Mouse (Mus musculus): ENCODE results near the gene Raver1. TPM values are rescaled to one million over a fixed set of nuclear protein-coding genes. Genes with fewer than 3 reads are reported as not detected.

Gene Raver1
- polyA plus RNA-seq, 1 experiment from 2014 or later: 37.8 TPM

GRCm38 (mm10) chr9:21125502-21126258, 33.9 kb upstream of the Raver1 start:
- ATAC-seq (ENCODE audit: low FRiP score, low read depth): no peak
- no peak overlapping the region for H3K4me3 ChIP-seq
- no peaks in the 10 kb centered on the region for H3K27me3 ChIP-seq
- H3K9me3 ChIP-seq: no peaks in the 10 kb centered on the region
- no peak overlapping the region for H3K9ac ChIP-seq
- H3K27ac ChIP-seq (replicated peaks): no peak overlapping the region
- peaks cover 34% of the 10 kb centered on the region for H3K36me3 ChIP-seq
- no peak overlapping the region for H3K4me2 ChIP-seq
- peaks cover 6% of the 10 kb centered on the region for H3K4me1 ChIP-seq (replicated peaks)
- WGBS: 91% methylated on average over 9 of the region's 9 CpGs

GRCm38 (mm10) chr9:21124837-21125236, 33.0 kb upstream of the Raver1 start:
- Histone ChIP-seq H3K9ac (no peak overlapping the region), H3K4me3 (no peak overlapping the region), H3K4me2 (no peak overlapping the region), H3K27ac (replicated peaks) (no peak overlapping the region), H3K27me3 (no peaks in the 10 kb centered on the region), H3K4me1 (replicated peaks) (no peaks in the 10 kb centered on the region), H3K9me3 (no peaks in the 10 kb centered on the region), H3K36me3 (peaks cover 37% of the 10 kb centered on the region)
- 86% methylated on average over 5 of the region's 5 CpGs for WGBS
- ATAC-seq (ENCODE audit: low FRiP score, low read depth): no peak

- ATAC-seq (ENCODE audit: low FRiP score, low read depth): no peak
- Histone ChIP-seq H3K27me3 (no peaks in the 10 kb centered on the region), H3K4me2 (no peak overlapping the region), H3K9ac (no peak overlapping the region), H3K4me3 (no peak overlapping the region), H3K36me3 (peaks cover 36% of the 10 kb centered on the region), H3K27ac (replicated peaks) (no peak overlapping the region), H3K4me1 (replicated peaks) (no peaks in the 10 kb centered on the region), H3K9me3 (no peaks in the 10 kb centered on the region)
- WGBS: 94% methylated on average over 16 of the region's 16 CpGs
Measured at GRCm38 (mm10) chr9:21121483-21121882, 29.7 kb upstream of the Raver1 start.

- 74% methylated on average over 6 of the region's 6 CpGs for WGBS
- H3K4me2 ChIP-seq: no peak overlapping the region
- peaks cover 9% of the 10 kb centered on the region; the same call in 1 of the 2 replicates for H3K36me3 ChIP-seq
- H3K9ac ChIP-seq: no peak overlapping the region
- ATAC-seq (ENCODE audit: low FRiP score, low read depth): no peak
- no peak overlapping the region for H3K27ac ChIP-seq (replicated peaks)
- H3K4me1 ChIP-seq (replicated peaks): no peaks in the 10 kb centered on the region
- H3K9me3 ChIP-seq: no peaks in the 10 kb centered on the region
- no peaks in the 10 kb centered on the region for H3K27me3 ChIP-seq
- H3K4me3 ChIP-seq: no peak overlapping the region
Measured at GRCm38 (mm10) chr9:21117073-21117472, 25.3 kb upstream of the Raver1 start.

GRCm38 (mm10) chr9:21115105-21115504, 23.3 kb upstream of the Raver1 start:
- ATAC-seq (ENCODE audit: low FRiP score, low read depth): no peak
- Histone ChIP-seq H3K36me3 (peaks cover 10% of the 10 kb centered on the region; the same call in 1 of the 2 replicates), H3K9ac (no peak overlapping the region), H3K4me2 (no peak overlapping the region), H3K4me3 (no peak overlapping the region), H3K27ac (replicated peaks) (no peak overlapping the region), H3K9me3 (no peaks in the 10 kb centered on the region), H3K27me3 (no peaks in the 10 kb centered on the region), H3K4me1 (replicated peaks) (no peaks in the 10 kb centered on the region)
- WGBS: 85% methylated on average over 8 of the region's 8 CpGs

GRCm38 (mm10) chr9:21114190-21114589, 22.4 kb upstream of the Raver1 start:
- 92% methylated on average over 7 of the region's 7 CpGs for WGBS
- H3K36me3 ChIP-seq: peaks cover 10% of the 10 kb centered on the region; the same call in 1 of the 2 replicates
- no peak overlapping the region for H3K27ac ChIP-seq (replicated peaks)
- no peak overlapping the region for H3K4me2 ChIP-seq
- H3K4me1 ChIP-seq (replicated peaks): no peaks in the 10 kb centered on the region
- H3K4me3 ChIP-seq: no peak overlapping the region
- H3K9ac ChIP-seq: no peak overlapping the region
- H3K9me3 ChIP-seq: no peaks in the 10 kb centered on the region
- no peak for ATAC-seq (ENCODE audit: low FRiP score, low read depth)
- H3K27me3 ChIP-seq: no peaks in the 10 kb centered on the region

GRCm38 (mm10) chr9:21113751-21114150, 21.9 kb upstream of the Raver1 start:
- Histone ChIP-seq H3K4me2 (no peak overlapping the region), H3K27ac (replicated peaks) (no peak overlapping the region), H3K36me3 (peaks cover 10% of the 10 kb centered on the region; the same call in 1 of the 2 replicates), H3K27me3 (no peaks in the 10 kb centered on the region), H3K9ac (no peak overlapping the region), H3K4me1 (replicated peaks) (no peaks in the 10 kb centered on the region), H3K9me3 (no peaks in the 10 kb centered on the region), H3K4me3 (no peak overlapping the region)
- ATAC-seq (ENCODE audit: low FRiP score, low read depth): no peak
- 88% methylated on average over 6 of the region's 6 CpGs for WGBS

GRCm38 (mm10) chr9:21107607-21108237, 15.9 kb upstream of the Raver1 start:
- Histone ChIP-seq H3K27ac (replicated peaks) (no peak overlapping the region), H3K9ac (no peak overlapping the region), H3K36me3 (0 out of 2 replicates have a peak, but pooled peaks cover 6% of the 10 kb centered on the region), H3K4me2 (no peak overlapping the region), H3K27me3 (no peaks in the 10 kb centered on the region), H3K4me3 (no peak overlapping the region), H3K9me3 (no peaks in the 10 kb centered on the region), H3K4me1 (replicated peaks) (no peaks in the 10 kb centered on the region)
- WGBS: 45% methylated on average over 23 of the region's 23 CpGs
- peak; percentile 31; the same call in 1 of the 2 replicates for ATAC-seq (ENCODE audit: low FRiP score, low read depth)

- Histone ChIP-seq H3K4me1 (replicated peaks) (no peaks in the 10 kb centered on the region), H3K36me3 (0 out of 2 replicates have a peak, but pooled peaks cover 6% of the 10 kb centered on the region), H3K9me3 (no peaks in the 10 kb centered on the region), H3K4me3 (no peak overlapping the region), H3K27me3 (no peaks in the 10 kb centered on the region), H3K9ac (no peak overlapping the region), H3K4me2 (no peak overlapping the region), H3K27ac (replicated peaks) (no peak overlapping the region)
- no peak for ATAC-seq (ENCODE audit: low FRiP score, low read depth)
- WGBS: 83% methylated on average over 5 of the region's 5 CpGs
Measured at GRCm38 (mm10) chr9:21105760-21106564, 14.2 kb upstream of the Raver1 start.

GRCm38 (mm10) chr9:21104814-21105213, 13.0 kb upstream of the Raver1 start:
- Histone ChIP-seq H3K36me3 (0 out of 2 replicates have a peak, but pooled peaks cover 2% of the 10 kb centered on the region), H3K27ac (replicated peaks) (no peak overlapping the region), H3K9ac (no peak overlapping the region), H3K4me3 (no peak overlapping the region), H3K9me3 (no peaks in the 10 kb centered on the region), H3K4me2 (no peak overlapping the region), H3K4me1 (replicated peaks) (no peaks in the 10 kb centered on the region), H3K27me3 (no peaks in the 10 kb centered on the region)
- no peak for ATAC-seq (ENCODE audit: low FRiP score, low read depth)
- 86% methylated on average over 6 of the region's 6 CpGs for WGBS

- Histone ChIP-seq H3K27ac (replicated peaks) (no peak overlapping the region), H3K27me3 (no peaks in the 10 kb centered on the region), H3K4me2 (no peak overlapping the region), H3K4me3 (no peak overlapping the region), H3K9ac (no peak overlapping the region), H3K4me1 (replicated peaks) (no peaks in the 10 kb centered on the region), H3K9me3 (no peaks in the 10 kb centered on the region), H3K36me3 (no peaks in the 10 kb centered on the region)
- 86% methylated on average over 2 of the region's 2 CpGs for WGBS
- ATAC-seq (ENCODE audit: low FRiP score, low read depth): no peak
Measured at GRCm38 (mm10) chr9:21102076-21102475, 10.3 kb upstream of the Raver1 start.
